Mouse (Mus musculus): Measurements from ENCODE around the gene Asb18. TPM values are rescaled to one million over a fixed set of nuclear protein-coding genes. Genes with fewer than 3 reads are reported as not detected.

Asb18 gene
- polyA plus RNA-seq, 1 experiment from 2014 or later = not detected

DNA sequence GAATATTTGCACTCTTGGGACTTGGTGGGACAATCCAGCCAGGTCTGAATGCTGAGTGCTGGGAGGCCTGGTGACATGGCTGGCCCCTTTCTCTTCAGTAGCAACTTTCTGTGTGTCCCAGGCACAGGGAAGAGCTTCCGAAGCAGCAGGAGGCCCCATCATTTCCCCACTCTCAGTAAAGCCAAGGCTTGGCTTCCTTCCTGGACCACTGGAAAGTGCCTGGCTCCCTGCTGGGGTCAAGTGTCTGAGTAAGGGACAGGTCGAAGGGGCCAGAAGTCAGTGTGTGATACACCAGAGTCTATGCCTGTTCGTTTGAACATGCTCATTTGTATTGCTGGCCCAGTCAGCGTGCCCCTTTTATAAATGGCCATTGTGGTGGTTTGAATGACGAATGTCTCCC is 13.5 kb downstream of the Asb18 start:
- Histone ChIP-seq H3K4me2 (ENCODE audit: low read depth, low read length) (no peak overlapping the region), H3K9me3 (replicated peaks; ENCODE audit: control insufficient read depth, low read length) (no peaks in the 10 kb centered on the region), H3K27me3 (ENCODE audit: control insufficient read depth, insufficient read depth, low read length) (no peaks in the 10 kb centered on the region), H3K4me3 (ENCODE audit: low read depth, low read length) (no peak overlapping the region), H3K27ac (replicated peaks; ENCODE audit: low read depth, low read length) (no peak overlapping the region), H3K4me1 (ENCODE audit: control insufficient read depth, insufficient read depth, low read length) (no peaks in the 10 kb centered on the region), H3K36me3 (replicated peaks; ENCODE audit: control insufficient read depth, insufficient read depth, low read depth, low read length) (no peaks in the 10 kb centered on the region), H3K9ac (replicated peaks; ENCODE audit: low read length) (no peak overlapping the region)
- ATAC-seq (replicated peaks; ENCODE audit: insufficient number of reproducible peaks, low FRiP score, low TSS enrichment, low read depth) (no peak), DNase-seq (ENCODE audit: low spot score) (no peak)
- WGBS = 45% methylated on average over 5 of the region's 5 CpGs

DNA sequence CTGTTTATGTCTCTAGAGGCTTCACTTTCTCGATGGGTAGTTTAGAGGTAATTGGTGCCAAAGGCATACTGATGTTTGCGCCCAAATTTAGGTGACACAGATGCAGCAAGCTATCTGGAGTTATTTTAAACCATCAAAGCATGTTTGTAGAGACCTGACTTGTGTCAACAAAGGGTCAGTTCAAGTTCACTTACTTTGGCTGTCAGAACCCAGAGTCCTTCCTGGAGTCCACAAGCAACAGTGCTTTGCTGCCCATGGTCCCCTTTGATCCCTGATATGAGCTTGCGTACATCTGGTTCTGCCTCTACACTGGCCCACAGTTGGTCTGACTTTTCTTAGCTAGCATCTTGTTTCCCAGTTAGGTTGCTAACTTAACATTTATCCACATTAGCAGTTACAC is 14.6 kb downstream of the Asb18 start:
- Histone ChIP-seq H3K4me2 (ENCODE audit: low read depth, low read length) (no peak overlapping the region), H3K27ac (replicated peaks; ENCODE audit: low read depth, low read length) (no peak overlapping the region), H3K36me3 (replicated peaks; ENCODE audit: control insufficient read depth, insufficient read depth, low read depth, low read length) (no peaks in the 10 kb centered on the region), H3K9ac (replicated peaks; ENCODE audit: low read length) (no peak overlapping the region), H3K27me3 (ENCODE audit: control insufficient read depth, insufficient read depth, low read length) (no peaks in the 10 kb centered on the region), H3K9me3 (replicated peaks; ENCODE audit: control insufficient read depth, low read length) (no peaks in the 10 kb centered on the region), H3K4me3 (ENCODE audit: low read depth, low read length) (no peak overlapping the region), H3K4me1 (ENCODE audit: control insufficient read depth, insufficient read depth, low read length) (no peaks in the 10 kb centered on the region)
- ATAC-seq (replicated peaks; ENCODE audit: insufficient number of reproducible peaks, low FRiP score, low TSS enrichment, low read depth) (no peak), DNase-seq (ENCODE audit: low spot score) (no peak)
- WGBS = 77% methylated on average over 3 of the region's 3 CpGs

DNA sequence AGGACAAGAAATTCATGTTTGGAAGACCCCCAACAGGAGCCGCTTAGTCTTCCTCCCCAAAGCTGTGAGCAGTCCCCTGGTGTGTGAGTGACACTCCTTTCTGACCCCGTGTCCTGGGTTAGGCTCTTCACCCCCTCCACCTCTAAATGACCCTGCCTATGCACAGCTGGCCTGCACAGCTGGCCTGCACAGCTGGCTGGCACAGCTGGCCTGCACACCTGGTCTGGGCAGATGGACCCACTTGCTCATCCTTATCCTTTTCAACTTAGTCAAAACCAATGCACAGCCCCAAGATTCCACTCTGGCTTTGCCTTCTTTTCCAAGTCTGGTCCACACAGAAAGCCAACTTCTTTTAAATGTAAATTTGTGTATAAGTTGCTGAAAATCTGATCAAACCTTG is 15.8 kb downstream of the Asb18 start:
- no peak for ATAC-seq (replicated peaks; ENCODE audit: insufficient number of reproducible peaks, low FRiP score, low TSS enrichment, low read depth)
- Histone ChIP-seq H3K27ac (replicated peaks; ENCODE audit: low read depth, low read length) (no peak overlapping the region), H3K27me3 (ENCODE audit: control insufficient read depth, insufficient read depth, low read length) (peaks cover under 1% of the 10 kb centered on the region), H3K4me2 (ENCODE audit: low read depth, low read length) (no peak overlapping the region), H3K4me3 (ENCODE audit: low read depth, low read length) (no peak overlapping the region), H3K9ac (replicated peaks; ENCODE audit: low read length) (no peak overlapping the region), H3K4me1 (ENCODE audit: control insufficient read depth, insufficient read depth, low read length) (no peaks in the 10 kb centered on the region), H3K9me3 (replicated peaks; ENCODE audit: control insufficient read depth, low read length) (no peaks in the 10 kb centered on the region), H3K36me3 (replicated peaks; ENCODE audit: control insufficient read depth, insufficient read depth, low read depth, low read length) (no peaks in the 10 kb centered on the region)
- DNase-seq (ENCODE audit: low spot score) = no peak
- WGBS = 55% methylated on average over 2 of the region's 2 CpGs

DNA sequence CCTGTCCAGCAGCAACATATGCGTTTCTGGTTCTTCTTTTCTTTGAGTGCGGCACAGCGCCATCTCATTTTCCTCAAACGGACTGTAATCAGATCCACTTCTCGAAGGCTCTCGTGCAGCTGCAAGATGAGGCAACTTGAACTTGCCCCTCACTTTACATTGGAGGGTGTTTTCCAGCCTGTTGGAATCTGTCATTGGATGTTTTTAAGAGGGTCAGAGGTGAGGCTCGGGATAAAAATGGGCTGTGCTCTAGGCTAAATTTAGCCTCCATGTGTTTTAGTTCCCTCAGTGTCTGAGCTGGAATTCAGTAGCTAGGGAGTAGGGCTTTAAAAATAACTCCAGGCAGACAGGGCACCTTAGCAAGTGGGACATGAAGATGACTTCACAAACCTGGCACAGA is 16.4 kb downstream of the Asb18 start:
- Histone ChIP-seq H3K4me3 (ENCODE audit: low read depth, low read length) (no peak overlapping the region), H3K36me3 (replicated peaks; ENCODE audit: control insufficient read depth, insufficient read depth, low read depth, low read length) (no peaks in the 10 kb centered on the region), H3K9ac (replicated peaks; ENCODE audit: low read length) (no peak overlapping the region), H3K4me2 (ENCODE audit: low read depth, low read length) (no peak overlapping the region), H3K9me3 (replicated peaks; ENCODE audit: control insufficient read depth, low read length) (no peaks in the 10 kb centered on the region), H3K27me3 (ENCODE audit: control insufficient read depth, insufficient read depth, low read length) (peaks cover 7% of the 10 kb centered on the region), H3K4me1 (ENCODE audit: control insufficient read depth, insufficient read depth, low read length) (no peaks in the 10 kb centered on the region), H3K27ac (replicated peaks; ENCODE audit: low read depth, low read length) (no peak overlapping the region)
- ATAC-seq (replicated peaks; ENCODE audit: insufficient number of reproducible peaks, low FRiP score, low TSS enrichment, low read depth) (no peak), DNase-seq (ENCODE audit: low spot score) (peak; percentile 48)
- WGBS = 22% methylated on average over 7 of the region's 7 CpGs

DNA sequence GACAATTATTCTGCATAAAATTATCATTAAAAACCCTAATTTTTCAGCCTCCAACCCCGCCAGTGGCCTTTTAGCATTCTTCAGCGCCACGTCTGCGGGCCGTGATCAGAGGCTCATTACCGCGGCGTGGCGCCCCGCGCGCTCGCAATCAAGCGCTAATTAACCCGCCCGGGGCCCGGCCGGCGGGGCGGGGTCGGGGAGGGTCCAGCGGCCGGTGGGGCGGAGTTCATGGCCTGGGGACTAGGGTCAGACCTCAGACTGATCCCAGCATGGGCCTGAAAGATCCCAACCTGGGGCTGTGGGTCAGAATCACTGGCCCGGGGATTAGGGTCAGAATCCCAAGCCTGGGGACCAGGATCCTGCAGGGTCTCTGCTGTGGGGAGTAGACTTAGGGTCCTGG is 22.2 kb downstream of the Asb18 start:
- Histone ChIP-seq H3K9me3 (replicated peaks; ENCODE audit: control insufficient read depth, low read length) (no peaks in the 10 kb centered on the region), H3K27ac (replicated peaks; ENCODE audit: low read depth, low read length) (no peak overlapping the region), H3K27me3 (ENCODE audit: control insufficient read depth, insufficient read depth, low read length) (peaks cover 21% of the 10 kb centered on the region), H3K4me2 (ENCODE audit: low read depth, low read length) (peak overlapping the region; percentile 57), H3K9ac (replicated peaks; ENCODE audit: low read length) (no peak overlapping the region; the same call in 1 of the 2 replicates), H3K4me3 (ENCODE audit: low read depth, low read length) (peak overlapping the region; percentile 22), H3K36me3 (replicated peaks; ENCODE audit: control insufficient read depth, insufficient read depth, low read depth, low read length) (no peaks in the 10 kb centered on the region), H3K4me1 (ENCODE audit: control insufficient read depth, insufficient read depth, low read length) (peaks cover 3% of the 10 kb centered on the region; the same call in 1 of the 2 replicates)
- no peak for ATAC-seq (replicated peaks; ENCODE audit: insufficient number of reproducible peaks, low FRiP score, low TSS enrichment, low read depth)
- DNase-seq (ENCODE audit: low spot score) = no peak
- WGBS = under 1% methylated on average over 25 of the region's 25 CpGs

DNA sequence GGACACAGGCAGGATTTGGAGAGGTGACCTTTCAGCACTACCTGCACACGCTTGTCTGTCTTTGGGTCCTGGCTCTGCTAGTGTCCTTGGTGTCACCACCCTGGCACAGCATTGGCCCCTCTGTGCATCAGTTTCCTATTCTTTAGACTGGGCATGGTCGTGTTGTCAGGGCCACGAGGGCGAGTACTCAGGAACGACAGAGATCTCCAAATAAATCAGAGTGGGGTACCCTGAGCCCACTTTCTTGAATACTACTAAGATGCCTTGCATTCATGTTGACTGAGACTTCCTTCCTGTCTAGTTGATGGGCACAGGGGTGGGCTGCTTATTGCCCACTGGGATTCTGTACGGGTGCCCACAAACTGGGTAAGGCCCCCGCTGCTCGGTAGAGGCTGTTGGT is 37.2 kb downstream of the Asb18 start:
- Histone ChIP-seq H3K4me1 (ENCODE audit: control insufficient read depth, insufficient read depth, low read length) (no peaks in the 10 kb centered on the region), H3K27me3 (ENCODE audit: control insufficient read depth, insufficient read depth, low read length) (no peaks in the 10 kb centered on the region; the same call in 1 of the 2 replicates), H3K9me3 (replicated peaks; ENCODE audit: control insufficient read depth, low read length) (no peaks in the 10 kb centered on the region), H3K36me3 (replicated peaks; ENCODE audit: control insufficient read depth, insufficient read depth, low read depth, low read length) (no peaks in the 10 kb centered on the region), H3K27ac (replicated peaks; ENCODE audit: low read depth, low read length) (no peak overlapping the region), H3K9ac (replicated peaks; ENCODE audit: low read length) (no peak overlapping the region), H3K4me2 (ENCODE audit: low read depth, low read length) (no peak overlapping the region), H3K4me3 (ENCODE audit: low read depth, low read length) (no peak overlapping the region)
- DNase-seq (ENCODE audit: low spot score) (no peak), ATAC-seq (replicated peaks; ENCODE audit: insufficient number of reproducible peaks, low FRiP score, low TSS enrichment, low read depth) (no peak)
- 88% methylated on average over 8 of the region's 8 CpGs for WGBS

DNA sequence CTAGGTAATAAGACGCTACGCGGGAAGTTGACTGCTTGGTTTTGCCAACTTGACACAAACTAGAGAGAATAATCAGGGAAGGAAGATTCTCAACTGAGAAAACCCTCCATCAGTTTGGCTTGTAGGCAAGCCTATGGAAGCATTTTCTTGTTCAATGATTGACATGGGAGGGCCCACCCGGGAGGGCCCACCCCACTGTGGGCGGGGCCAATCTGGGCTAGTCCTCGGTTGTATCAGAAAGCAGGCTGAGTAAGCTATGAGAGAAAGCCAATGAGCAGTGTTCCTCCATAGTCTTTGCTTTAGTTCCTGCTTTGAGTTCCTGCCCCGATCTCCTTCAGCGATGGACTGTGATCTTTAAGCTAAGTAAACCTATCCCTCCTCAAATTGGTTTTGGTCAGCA is 38.1 kb downstream of the Asb18 start:
- ATAC-seq (replicated peaks; ENCODE audit: insufficient number of reproducible peaks, low FRiP score, low TSS enrichment, low read depth) (no peak), DNase-seq (ENCODE audit: low spot score) (no peak)
- no peak overlapping the region for H3K9ac ChIP-seq (replicated peaks; ENCODE audit: low read length)
- no peaks in the 10 kb centered on the region; the same call in 1 of the 2 replicates for H3K27me3 ChIP-seq (ENCODE audit: control insufficient read depth, insufficient read depth, low read length)
- H3K4me3 ChIP-seq (ENCODE audit: low read depth, low read length) = no peak overlapping the region
- H3K36me3 ChIP-seq (replicated peaks; ENCODE audit: control insufficient read depth, insufficient read depth, low read depth, low read length) = no peaks in the 10 kb centered on the region
- no peak overlapping the region for H3K4me2 ChIP-seq (ENCODE audit: low read depth, low read length)
- H3K9me3 ChIP-seq (replicated peaks; ENCODE audit: control insufficient read depth, low read length) = no peaks in the 10 kb centered on the region
- H3K4me1 ChIP-seq (ENCODE audit: control insufficient read depth, insufficient read depth, low read length) = no peaks in the 10 kb centered on the region
- no peak overlapping the region for H3K27ac ChIP-seq (replicated peaks; ENCODE audit: low read depth, low read length)
- WGBS = 77% methylated on average over 8 of the region's 8 CpGs

DNA sequence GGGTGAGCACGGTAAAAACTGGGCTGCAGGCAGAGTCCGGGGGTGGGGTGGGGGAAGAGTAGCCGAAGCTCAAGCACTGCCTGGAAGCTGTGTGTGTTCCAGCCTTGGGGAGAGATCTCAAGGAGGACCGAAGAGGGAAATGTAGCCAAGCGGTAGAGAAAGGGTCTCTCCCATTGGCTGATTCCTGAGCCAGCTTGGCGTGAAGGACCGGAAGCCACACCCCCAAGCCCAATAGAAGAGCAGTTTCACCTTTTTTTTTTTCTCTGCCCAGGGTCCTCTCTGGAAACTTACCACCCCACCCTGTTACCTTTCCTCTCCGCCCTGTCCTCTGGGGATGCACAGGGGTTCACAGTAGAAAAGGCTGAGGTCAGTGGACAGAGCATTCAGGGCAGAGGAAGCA is 39.9 kb downstream of the Asb18 start:
- 72% methylated on average over 8 of the region's 8 CpGs for WGBS
- Histone ChIP-seq H3K36me3 (replicated peaks; ENCODE audit: control insufficient read depth, insufficient read depth, low read depth, low read length) (no peaks in the 10 kb centered on the region), H3K4me2 (ENCODE audit: low read depth, low read length) (no peak overlapping the region), H3K9me3 (replicated peaks; ENCODE audit: control insufficient read depth, low read length) (no peaks in the 10 kb centered on the region), H3K27ac (replicated peaks; ENCODE audit: low read depth, low read length) (no peak overlapping the region), H3K27me3 (ENCODE audit: control insufficient read depth, insufficient read depth, low read length) (peaks cover 6% of the 10 kb centered on the region), H3K4me1 (ENCODE audit: control insufficient read depth, insufficient read depth, low read length) (no peaks in the 10 kb centered on the region), H3K4me3 (ENCODE audit: low read depth, low read length) (no peak overlapping the region), H3K9ac (replicated peaks; ENCODE audit: low read length) (no peak overlapping the region)
- DNase-seq (ENCODE audit: low spot score) = no peak
- ATAC-seq (replicated peaks; ENCODE audit: insufficient number of reproducible peaks, low FRiP score, low TSS enrichment, low read depth) = no peak

All from embryonic facial prominence, embryonic 11.5 days (tissue).